Mouse (Mus musculus): ENCODE measurements around the gene Tor2a.

DNA sequence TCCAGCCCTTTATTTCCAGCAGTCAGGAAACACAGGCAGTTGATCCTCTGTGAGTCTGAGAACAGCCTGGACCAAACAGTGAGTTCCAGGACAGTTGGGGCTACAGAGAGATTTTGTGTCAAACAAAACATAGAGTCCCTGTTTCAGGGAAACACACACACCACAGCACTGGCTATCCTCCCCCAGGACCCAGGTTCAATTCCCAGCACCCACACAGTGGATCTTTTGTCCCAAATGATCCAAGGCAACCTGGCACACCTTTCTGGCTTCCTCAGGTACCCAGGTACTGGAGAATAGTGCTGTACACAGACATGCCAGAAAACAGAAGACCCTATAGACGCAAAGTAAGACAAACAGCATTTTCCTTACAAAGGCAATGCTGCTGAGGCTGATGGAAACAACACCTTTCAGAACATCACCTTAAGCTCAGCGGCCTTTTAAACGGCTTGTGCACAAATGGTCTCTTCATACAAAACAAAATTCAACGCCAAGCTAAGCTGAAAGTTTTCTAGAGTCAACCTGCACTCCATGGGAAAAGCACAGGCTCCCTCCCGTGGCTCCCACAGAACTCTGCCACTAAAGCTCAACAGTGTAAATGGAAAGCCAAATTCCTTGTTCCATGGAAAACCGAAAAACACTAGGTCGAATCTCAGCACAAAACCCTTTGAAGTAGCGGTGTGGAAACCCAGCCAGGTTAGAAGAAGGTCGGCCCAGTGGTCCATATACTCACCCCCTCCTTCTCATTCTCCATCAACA lies 45.6 kb upstream of the Tor2a start:
- TF ChIP-seq CTCF (IDR thresholded peaks at IDR 0.05; ENCODE audit: extremely low read depth, insufficient read depth, low read length) = no peak
- TF ChIP-seq POLR2A (IDR thresholded peaks at IDR 0.05; ENCODE audit: extremely low read depth, insufficient read depth, low read length) = no peak

Measured in cortical plate, adult 2 months (tissue).